8 mouse cellular contexts compared by ENCODE assay signal in genomic region chr6:39445801-39446572, GRCm38 (mm10). TPM values are rescaled to one million over a fixed set of nuclear protein-coding genes. Genes with fewer than 3 reads are reported as not detected.
DNase-seq lines count a peak whose midpoint lies in the region; ATAC-seq and TF ChIP-seq lines count a peak whose summit lies in the region.

No protein-coding gene starts in this region.

- TF ChIP-seq POLR2A in cerebellum, adult 2 months (IDR thresholded peaks at IDR 0.05; ENCODE audit: borderline replicate concordance, insufficient read depth, low read length), result no peak

- DNase-seq in heart, postnatal 14 days, result no peak
- peak; percentile 11 for DNase-seq in A20 (ENCODE audit: low read depth, low spot score)
- no peak for DNase-seq in liver, embryonic 14.5 days (ENCODE audit: low read depth in 3 of 3, low spot score in 3 of 3)
- no peak for DNase-seq in gastrocnemius, adult 8-10 months (ENCODE audit: low spot score in 2 of 2)
- no peak for DNase-seq in cerebellum, adult 2 months

- TF ChIP-seq EP300 in liver, embryonic 14.5 days (IDR thresholded peaks at IDR 0.05; ENCODE audit: low read depth), result no peak

- peak; percentile 47 for TF ChIP-seq CTCF in liver, embryonic 14.5 days (IDR thresholded peaks at IDR 0.05; ENCODE audit: low read depth)
- TF ChIP-seq CTCF in cerebellum, adult 2 months (IDR thresholded peaks at IDR 0.05; ENCODE audit: borderline replicate concordance, insufficient read depth, low read depth, low read length), result no peak

- 12% methylated on average over 19 of the region's 19 CpGs for WGBS in heart, embryonic 12.5 days
- WGBS in embryonic facial prominence, embryonic 13.5 days, result 10% methylated on average over 19 of the region's 19 CpGs
- WGBS in liver, embryonic 14.5 days (ENCODE audit: insufficient replicate concordance), result 18% methylated on average over 19 of the region's 19 CpGs
- WGBS in cerebellum, adult 2 months, result 12% methylated on average over 19 of the region's 19 CpGs

- no peak for ATAC-seq in heart, embryonic 12.5 days (ENCODE audit: insufficient number of reproducible peaks, low FRiP score)
- ATAC-seq in embryonic facial prominence, embryonic 13.5 days (ENCODE audit: insufficient number of reproducible peaks, insufficient read depth, low FRiP score, low TSS enrichment, low read depth), result no peak
- ATAC-seq in liver, embryonic 14.5 days (ENCODE audit: insufficient read depth), result no peak
- no peak for ATAC-seq in megakaryocyte, adult 5-6 weeks (ENCODE audit: poor library complexity, severe bottlenecking)

- H3K9ac ChIP-seq in heart, embryonic 12.5 days, result no peak overlapping the region
- H3K9ac ChIP-seq in embryonic facial prominence, embryonic 13.5 days, result no peak overlapping the region
- no peak overlapping the region for H3K9ac ChIP-seq in liver, embryonic 14.5 days (replicated peaks)

- H3K27me3 ChIP-seq in heart, embryonic 12.5 days (replicated peaks), result no peaks in the 10 kb centered on the region
- H3K27me3 ChIP-seq in embryonic facial prominence, embryonic 13.5 days, result no peaks in the 10 kb centered on the region
- no peaks in the 10 kb centered on the region for H3K27me3 ChIP-seq in liver, embryonic 14.5 days (ENCODE audit: control insufficient read depth, insufficient read depth, low read length)
- H3K27me3 ChIP-seq in cerebellum, adult 2 months (ENCODE audit: control insufficient read depth, insufficient read depth, low read length), result no peaks in the 10 kb centered on the region

- H3K9me3 ChIP-seq in heart, embryonic 12.5 days (replicated peaks), result no peaks in the 10 kb centered on the region
- no peaks in the 10 kb centered on the region for H3K9me3 ChIP-seq in embryonic facial prominence, embryonic 13.5 days
- no peaks in the 10 kb centered on the region for H3K9me3 ChIP-seq in liver, embryonic 14.5 days (ENCODE audit: control insufficient read depth, low read length)

- no peaks in the 10 kb centered on the region for H3K4me1 ChIP-seq in heart, embryonic 12.5 days (replicated peaks)
- H3K4me1 ChIP-seq in embryonic facial prominence, embryonic 13.5 days, result no peaks in the 10 kb centered on the region
- H3K4me1 ChIP-seq in liver, embryonic 14.5 days (replicated peaks; ENCODE audit: control insufficient read depth in 2 of 2, insufficient read depth in 2 of 2, low read length in 1 of 2), result no peaks in the 10 kb centered on the region
- no peaks in the 10 kb centered on the region for H3K4me1 ChIP-seq in cerebellum, adult 2 months (ENCODE audit: control insufficient read depth, insufficient read depth, low read length)

- intact Hi-C loops in heart, postnatal 14 days (cut with DNase I), result no loop called here

- no peaks in the 10 kb centered on the region for H3K36me3 ChIP-seq in heart, embryonic 12.5 days
- no peaks in the 10 kb centered on the region for H3K36me3 ChIP-seq in embryonic facial prominence, embryonic 13.5 days
- no peaks in the 10 kb centered on the region for H3K36me3 ChIP-seq in liver, embryonic 14.5 days (replicated peaks; ENCODE audit: control insufficient read depth, insufficient read depth, low read depth)

- peak overlapping the region; percentile 23; the same call in 1 of the 2 replicates for H3K4me3 ChIP-seq in heart, embryonic 12.5 days
- H3K4me3 ChIP-seq in embryonic facial prominence, embryonic 13.5 days, result no peak overlapping the region
- no peak overlapping the region for H3K4me3 ChIP-seq in liver, embryonic 14.5 days (ENCODE audit: insufficient read depth in 1 of 2, low read depth in 2 of 2, low read length in 2 of 2)
- no peak overlapping the region for H3K4me3 ChIP-seq in cerebellum, adult 2 months (replicated peaks; ENCODE audit: insufficient read depth, low read depth, low read length)

- peak overlapping the region; percentile 50 for H3K4me2 ChIP-seq in heart, embryonic 12.5 days
- peak overlapping the region; percentile 17 for H3K4me2 ChIP-seq in embryonic facial prominence, embryonic 13.5 days
- no peak overlapping the region; the same call in 1 of the 2 replicates for H3K4me2 ChIP-seq in liver, embryonic 14.5 days (ENCODE audit: low read depth)

- no peak overlapping the region for H3K27ac ChIP-seq in heart, embryonic 12.5 days (ENCODE audit: poor library complexity, severe bottlenecking)
- no peak overlapping the region for H3K27ac ChIP-seq in embryonic facial prominence, embryonic 13.5 days
- no peak overlapping the region for H3K27ac ChIP-seq in liver, embryonic 14.5 days
- H3K27ac ChIP-seq in cerebellum, adult 2 months (ENCODE audit: insufficient read depth, low read length), result no peak overlapping the region

RNA-seq across cellular contexts. Expression of gene Mkrn1, which starts 25.7 kb away (rescaled TPM):
- 52.7 and 55.1 TPM in 2 replicates for polyA plus RNA-seq in heart, embryonic 12.5 days (2016; fragmentation: Nextera tagmentation; extraction: Ambion mirVana)
- 100 to 1,000 TPM; 117 to 139 TPM for total RNA-seq in heart, postnatal 14 days (2021)
- 51.6 and 61.0 TPM in 2 replicates for polyA plus RNA-seq in embryonic facial prominence, embryonic 13.5 days (2015; fragmentation: Nextera tagmentation; extraction: Ambion mirVana)
- 89.7 and 116 TPM in 2 replicates for polyA plus RNA-seq in liver, embryonic 14.5 days (2012; rRNA removed)
- 198 and 207 TPM in 2 replicates for polyA plus RNA-seq in liver, embryonic 14.5 days (2014; fragmentation: Nextera tagmentation; extraction: Ambion mirVana)
- 108 and 111 TPM in 2 replicates for total RNA-seq in megakaryocyte, adult 5-6 weeks (2015)
- 75.5 and 82.8 TPM in 2 replicates for total RNA-seq in megakaryocyte, adult 5-6 weeks (2017)
- total RNA-seq in gastrocnemius, adult 8-10 months (2022), result 10 to 100 TPM; 14.0 to 18.6 (median 15.6) TPM
- polyA plus RNA-seq in cerebellum, adult 2 months (2012; rRNA removed), result 137 and 139 TPM in 2 replicates
